Mouse (Mus musculus): ENCODE data around the gene Iqgap2. TPM values are rescaled to one million over a fixed set of nuclear protein-coding genes. Genes with fewer than 3 reads are reported as not detected.

Iqgap2 gene
- total and polyA plus RNA-seq, 3 experiments: 0.08 to 0.14 (median 0.11) TPM

DNA sequence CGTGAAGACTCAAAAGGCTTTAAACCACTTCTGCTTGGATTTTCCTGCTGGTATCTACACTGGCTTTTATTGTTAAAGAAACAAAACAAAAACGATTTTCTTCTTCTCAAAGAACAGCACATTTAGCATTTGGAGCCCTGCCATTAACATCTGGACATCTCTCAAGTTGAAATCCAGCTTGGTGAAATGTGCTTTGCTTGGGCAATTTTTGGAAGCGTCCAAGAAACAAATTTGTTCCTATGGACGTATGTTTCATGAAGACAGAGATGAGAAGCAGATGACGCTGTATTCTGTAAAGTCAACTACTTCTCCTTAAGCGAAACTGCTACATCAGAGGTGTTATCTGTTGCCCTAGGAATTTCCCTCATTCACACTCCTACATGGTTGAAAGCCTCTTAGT is 93.0 kb downstream of the Iqgap2 start (continued):
- TF ChIP-seq ETS1 (conservative IDR thresholded peaks at IDR 0.05; ENCODE audit: low read depth, low read length): no peak
- no peak for TF ChIP-seq POLR2AphosphoS2 (IDR thresholded peaks at IDR 0.05; ENCODE audit: low read depth, low read length)
- no peak for TF ChIP-seq PAX5 (IDR thresholded peaks at IDR 0.05; ENCODE audit: low read length)

DNA sequence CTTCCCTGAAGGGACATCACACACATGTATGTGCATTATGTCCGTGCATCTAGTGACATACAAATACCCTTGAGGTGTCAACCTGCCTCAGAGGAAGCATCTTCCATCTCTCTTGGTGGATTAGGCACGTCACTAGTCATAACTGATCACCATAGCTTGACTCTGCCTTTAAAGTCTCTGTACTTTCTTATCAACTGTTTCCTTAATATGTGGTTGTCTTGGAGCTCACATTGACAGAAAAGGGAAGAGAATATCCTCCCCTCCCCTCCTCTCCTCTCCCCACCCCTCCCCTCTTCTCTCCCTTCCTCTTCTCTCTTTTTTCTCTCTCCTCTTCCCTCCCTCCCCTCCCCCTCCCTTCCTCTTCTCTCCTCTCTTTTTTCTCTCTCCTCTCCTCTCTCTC is 94.2 kb downstream of the Iqgap2 start:
- no peaks in the 10 kb centered on the region for H3K27me3 ChIP-seq (replicated peaks)
- H3K79me2 ChIP-seq (replicated peaks; ENCODE audit: control insufficient read depth, extremely low read depth, insufficient read depth, poor library complexity, severe bottlenecking): no peaks in the 10 kb centered on the region
- dilution Hi-C loops (cut with MboI; ENCODE audit: extremely low pct_ligation_motif_present, extremely low pct_unique_long_range_greater_than_20kb, low sequenced_read_pairs): no loop called here

DNA sequence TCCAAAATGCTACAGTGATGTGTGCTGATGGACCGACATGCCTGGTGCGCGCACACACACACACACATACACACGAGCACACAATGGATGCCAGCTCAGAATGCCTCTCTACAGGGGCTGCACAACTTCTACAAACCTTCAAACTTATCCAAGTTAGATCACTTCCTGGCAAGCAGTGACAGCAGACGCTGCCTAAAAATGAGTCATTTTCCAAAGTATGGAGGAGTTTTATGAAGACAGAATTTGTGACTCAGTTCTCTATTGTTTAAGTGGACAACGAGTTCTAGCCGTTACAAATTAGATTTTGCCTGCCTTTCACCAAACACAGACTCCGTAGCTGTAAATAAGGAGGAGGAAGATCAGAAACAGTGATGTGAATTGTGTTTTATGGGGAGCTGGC is 97.4 kb downstream of the Iqgap2 start:
- Histone ChIP-seq H3K4me3 (replicated peaks in 1 of 3; ENCODE audit: low read depth in 2 of 3, low read length in 2 of 3, poor library complexity in 1 of 3) (no peak overlapping the region), H3K9ac (ENCODE audit: insufficient read depth, low read depth) (no peak overlapping the region), H3K4me2 (ENCODE audit: insufficient read depth, low read depth, poor library complexity, severe bottlenecking) (no peak overlapping the region), H3K79me2 (replicated peaks; ENCODE audit: control insufficient read depth, extremely low read depth, insufficient read depth, poor library complexity, severe bottlenecking) (no peaks in the 10 kb centered on the region), H3K36me3 (replicated peaks in 1 of 2; ENCODE audit: control insufficient read depth in 1 of 2, insufficient read depth in 1 of 2, low read length in 1 of 2) (no peaks in the 10 kb centered on the region), H3K4me1 (ENCODE audit: control insufficient read depth in 1 of 2, insufficient read depth in 2 of 2) (no peaks in the 10 kb centered on the region), H3K27me3 (replicated peaks) (no peaks in the 10 kb centered on the region), H3K9me3 (replicated peaks; ENCODE audit: low read length) (no peaks in the 10 kb centered on the region), H3K27ac (ENCODE audit: insufficient read depth, low read depth) (no peak overlapping the region)
- TF ChIP-seq NRF1 (IDR thresholded peaks at IDR 0.05; ENCODE audit: low read depth, low read length) (no peak), PAX5 (IDR thresholded peaks at IDR 0.05; ENCODE audit: low read length) (no peak), CTCF (conservative IDR thresholded peaks at IDR 0.05 in 1 of 2, IDR thresholded peaks at IDR 0.05 in 1 of 2; ENCODE audit: low read depth in 2 of 2, low read length in 2 of 2) (no peak), POLR2AphosphoS2 (IDR thresholded peaks at IDR 0.05; ENCODE audit: low read depth, low read length) (no peak), EP300 (IDR thresholded peaks at IDR 0.05; ENCODE audit: low read length) (no peak), ZNF384 (IDR thresholded peaks at IDR 0.05; ENCODE audit: low read depth, low read length) (no peak), E2F4 (IDR thresholded peaks at IDR 0.05; ENCODE audit: insufficient replicate concordance, low read depth, low read length) (no peak), MEF2A (IDR thresholded peaks at IDR 0.05; ENCODE audit: borderline replicate concordance, low read depth, low read length) (no peak), UBTF (IDR thresholded peaks at IDR 0.05; ENCODE audit: low read depth, low read length) (no peak), ELF1 (IDR thresholded peaks at IDR 0.05; ENCODE audit: low read depth, low read length) (no peak), CHD1 (IDR thresholded peaks at IDR 0.05; ENCODE audit: low read depth, low read length) (no peak), IRF4 (IDR thresholded peaks at IDR 0.05; ENCODE audit: low read depth, low read length) (no peak), GABPA (IDR thresholded peaks at IDR 0.05; ENCODE audit: insufficient replicate concordance, low read depth, low read length) (no peak), ZMIZ1 (IDR thresholded peaks at IDR 0.05; ENCODE audit: low read depth, low read length) (no peak), MAFK (IDR thresholded peaks at IDR 0.05; ENCODE audit: insufficient replicate concordance, low read length) (no peak), MYC (IDR thresholded peaks at IDR 0.05; ENCODE audit: low read depth, low read length) (no peak)
- DNase-seq (ENCODE audit: extremely low read depth): no peak
- in situ Hi-C loops (cut with MboI; ENCODE audit: low pct_ligation_motif_present, low pct_unique_long_range_greater_than_20kb, low sequenced_read_pairs) (no loop called here), dilution Hi-C loops (cut with MboI; ENCODE audit: extremely low pct_ligation_motif_present, extremely low pct_unique_long_range_greater_than_20kb, low sequenced_read_pairs) (no loop called here)

More for the DNA sequence above, 94.2 kb downstream of the Iqgap2 start:
- no peaks in the 10 kb centered on the region for H3K4me1 ChIP-seq (ENCODE audit: control insufficient read depth in 1 of 2, insufficient read depth in 2 of 2)
- in situ Hi-C loops (cut with MboI; ENCODE audit: low pct_ligation_motif_present, low pct_unique_long_range_greater_than_20kb, low sequenced_read_pairs): no loop called here
- H3K4me3 ChIP-seq (replicated peaks in 1 of 3; ENCODE audit: low read depth in 2 of 3, low read length in 2 of 3, poor library complexity in 1 of 3): no peak overlapping the region
- H3K27ac ChIP-seq (ENCODE audit: insufficient read depth, low read depth): no peak overlapping the region
- H3K4me2 ChIP-seq (ENCODE audit: insufficient read depth, low read depth, poor library complexity, severe bottlenecking): no peak overlapping the region
- H3K9me3 ChIP-seq (replicated peaks; ENCODE audit: low read length): no peaks in the 10 kb centered on the region
- no peak overlapping the region for H3K9ac ChIP-seq (ENCODE audit: insufficient read depth, low read depth)
- TF ChIP-seq ZC3H11A (IDR thresholded peaks at IDR 0.05; ENCODE audit: low read depth, low read length): no peak
- no peak for TF ChIP-seq IRF4 (IDR thresholded peaks at IDR 0.05; ENCODE audit: low read depth, low read length)
- no peak for TF ChIP-seq TBP (conservative IDR thresholded peaks at IDR 0.05; ENCODE audit: low read depth, low read length)
- TF ChIP-seq MAZ (IDR thresholded peaks at IDR 0.05; ENCODE audit: low read depth, low read length): no peak
- no peak for TF ChIP-seq GABPA (IDR thresholded peaks at IDR 0.05; ENCODE audit: insufficient replicate concordance, low read depth, low read length)
- H3K36me3 ChIP-seq (replicated peaks in 1 of 2; ENCODE audit: control insufficient read depth in 1 of 2, insufficient read depth in 1 of 2, low read length in 1 of 2): no peaks in the 10 kb centered on the region
- DNase-seq (ENCODE audit: extremely low read depth): no peak
